Mouse (Mus musculus) liver, postnatal 0 days (tissue): Measurements from ENCODE around the gene Elavl4.

Experiments used
- CTCF ChIP-seq: sonication (generic); IDR thresholded peaks from 2 replicates; pipeline ENCODE4 v1.5.1; 2016; ENCODE audit warnings: antibody characterized with exemption, low read depth
- EP300 ChIP-seq: IDR thresholded peaks from 2 replicates; pipeline ENCODE4 v1.6.1; 2016; ENCODE audit warnings: antibody characterized with exemption, low read depth, mild to moderate bottlenecking

- TF ChIP-seq EP300, result no peak
- no peak for TF ChIP-seq CTCF
These were observed 132.9 kb downstream of the Elavl4 start for GRCm38 (mm10) chr4:110218819-110219218.
